Mouse (Mus musculus) erythroblast, adult 5-6 weeks (primary cell): Measurements from ENCODE around the gene Chaf1a. TPM values are rescaled to one million over a fixed set of nuclear protein-coding genes. Genes with fewer than 3 reads are reported as not detected.

ENCODE experiments used
- ATAC-seq: replicated peaks from 2 replicates; pipeline ENCODE4 v1.8.0; 2016; ENCODE audit warnings: moderate number of reproducible peaks, mild to moderate bottlenecking, moderate TSS enrichment, inconsistent platforms; ENCODE audit not compliant: poor library complexity, low FRiP score, severe bottlenecking
- total RNA-seq, 2 experiments: library from RNA; stranded (forward) in 1 of 2; stranded (reverse) in 1 of 2; fragments of 150-400 nt in 1 of 2; fragments of 200-764, 138-1000 nt in 1 of 2; gene quantifications; 2 replicates each; pipeline versions ENCODE4 v1.2.3 to v1.2.4; 2015 to 2017; ENCODE audit warnings: low replicate concordance in 2 of 2

Chaf1a gene
- total RNA-seq, 2 experiments from 2014 or later: 6.1 to 18.5 TPM

- ATAC-seq: no peak
Measured at GRCm38 (mm10) chr17:56018347-56019131, 21.7 kb upstream of the Chaf1a start.

- ATAC-seq: no peak
Measured at GRCm38 (mm10) chr17:56020400-56021084, 19.7 kb upstream of the Chaf1a start.

GRCm38 (mm10) chr17:56021161-56021910, 18.9 kb upstream of the Chaf1a start:
- no peak for ATAC-seq

- no peak for ATAC-seq
Measured at GRCm38 (mm10) chr17:56022131-56022988, 17.9 kb upstream of the Chaf1a start.

GRCm38 (mm10) chr17:56022989-56023290, 17.3 kb upstream of the Chaf1a start:
- ATAC-seq: no peak

GRCm38 (mm10) chr17:56023386-56023785, 16.9 kb upstream of the Chaf1a start:
- ATAC-seq: no peak

- ATAC-seq: no peak
Measured at GRCm38 (mm10) chr17:56024476-56024875, 15.8 kb upstream of the Chaf1a start.

GRCm38 (mm10) chr17:56024931-56025330, 15.3 kb upstream of the Chaf1a start:
- ATAC-seq: no peak

GRCm38 (mm10) chr17:56026303-56026702, 13.9 kb upstream of the Chaf1a start:
- no peak for ATAC-seq

- ATAC-seq: no peak
Measured at GRCm38 (mm10) chr17:56026881-56027280, 13.4 kb upstream of the Chaf1a start.

- no peak for ATAC-seq
Measured at GRCm38 (mm10) chr17:56027801-56028441, 12.3 kb upstream of the Chaf1a start.

GRCm38 (mm10) chr17:56030238-56030870, 9.9 kb upstream of the Chaf1a start:
- ATAC-seq: no peak

GRCm38 (mm10) chr17:56030919-56031318, 9.3 kb upstream of the Chaf1a start:
- no peak for ATAC-seq

- no peak for ATAC-seq
Measured at GRCm38 (mm10) chr17:56031431-56031830, 8.8 kb upstream of the Chaf1a start.

GRCm38 (mm10) chr17:56032127-56032733, 8.0 kb upstream of the Chaf1a start:
- no peak for ATAC-seq

GRCm38 (mm10) chr17:56032831-56033230, 7.4 kb upstream of the Chaf1a start:
- ATAC-seq: no peak

GRCm38 (mm10) chr17:56034040-56034725, 6.1 kb upstream of the Chaf1a start:
- ATAC-seq: no peak

- ATAC-seq: no peak
Measured at GRCm38 (mm10) chr17:56034726-56035100, 5.5 kb upstream of the Chaf1a start.
